Mouse (Mus musculus) ZHBTc4 (cell line): ENCODE measurements around the gene Vegfb.

Experiments used
- DNase-seq: peaks from one replicate; pipeline ENCODE4 v3.0.0-alpha.2; 2011; ENCODE audit warnings: low read depth, low spot score

Vegfb gene

DNA sequence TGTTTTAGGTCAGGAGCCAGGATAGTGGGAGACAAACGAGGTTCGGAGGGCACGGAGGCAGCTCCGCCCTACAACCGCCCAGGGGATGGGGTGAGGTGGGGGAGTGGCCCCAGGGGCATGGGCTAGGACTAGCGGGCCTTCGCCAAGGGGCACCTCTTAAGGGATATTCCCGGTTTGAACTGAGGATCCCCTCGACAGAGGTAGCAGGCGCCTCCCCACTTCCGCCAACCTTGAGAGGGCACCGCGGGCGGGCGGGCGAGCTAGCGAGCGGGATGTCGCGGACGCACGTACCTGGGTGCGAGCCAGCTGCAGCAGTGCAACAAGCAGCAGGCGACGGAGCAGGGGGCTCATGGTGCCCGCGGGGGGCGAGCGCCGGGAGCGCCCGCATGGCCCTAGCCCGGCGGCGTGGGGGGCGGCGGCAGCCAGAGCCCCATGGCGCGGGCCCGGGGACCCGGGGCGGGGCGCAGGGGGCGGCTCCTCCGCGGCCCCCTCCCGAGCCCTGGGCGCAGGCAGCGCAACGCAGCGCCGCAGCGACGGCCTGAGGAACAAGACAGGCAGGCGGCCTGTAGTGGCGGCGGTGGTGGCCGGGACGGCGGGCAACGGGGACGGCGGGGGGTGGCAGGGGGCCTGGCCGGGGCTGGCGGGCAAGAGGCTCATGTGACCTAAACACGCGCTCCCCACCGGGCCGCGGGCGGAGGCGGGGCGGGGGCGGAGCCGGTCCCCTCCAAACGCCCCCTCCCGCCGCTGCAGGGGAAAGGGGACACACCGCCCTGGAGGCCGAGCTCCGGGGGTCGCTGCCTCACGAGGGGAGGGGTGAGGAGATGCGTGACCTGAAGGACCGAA, at the start of gene Vegfb:
Gene Vegfb (minus strand): TSS at position 591 of the 843 bp plus-strand sequence.
- DNase-seq: peak; percentile 58

DNA sequence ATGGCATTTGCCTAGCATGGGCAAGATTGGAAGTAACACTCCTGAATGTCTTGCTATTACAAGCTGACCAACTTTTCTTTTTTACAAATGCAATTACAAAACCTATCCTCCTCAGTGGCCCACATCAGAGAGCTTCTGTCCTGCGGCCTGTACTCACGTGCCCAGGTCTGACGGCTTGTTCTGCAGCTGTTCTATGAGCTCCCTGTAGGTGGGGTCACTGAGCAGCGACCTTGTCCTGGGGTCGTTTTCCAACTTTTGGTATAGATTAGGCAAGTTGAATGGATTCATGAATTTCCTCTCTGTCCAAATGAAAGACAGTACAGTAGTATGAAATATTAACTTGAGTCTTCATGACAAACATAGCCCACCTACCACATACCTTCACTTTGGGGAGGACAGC, 46.6 kb upstream of the Vegfb start:
- peak; percentile 65 for DNase-seq

DNA sequence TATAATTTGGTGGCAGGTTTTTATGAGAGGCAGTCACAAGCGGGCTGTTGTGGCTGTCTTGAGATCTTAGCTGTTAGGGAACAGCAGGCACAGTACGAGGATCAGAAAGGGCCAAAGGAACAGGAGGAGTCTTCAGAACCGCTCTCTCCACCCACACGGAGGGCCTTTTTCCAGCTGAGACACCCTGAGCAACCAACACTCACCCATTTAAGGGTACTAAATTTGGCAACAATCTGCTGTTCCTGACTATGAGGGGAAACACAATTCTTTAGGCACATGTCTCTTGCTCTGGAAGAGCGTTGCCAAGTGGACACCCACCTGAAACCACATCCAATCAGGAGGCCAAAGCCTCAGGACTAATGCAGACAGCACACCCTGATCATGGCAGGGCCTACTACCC, 42.1 kb upstream of the Vegfb start:
- DNase-seq: no peak

DNA sequence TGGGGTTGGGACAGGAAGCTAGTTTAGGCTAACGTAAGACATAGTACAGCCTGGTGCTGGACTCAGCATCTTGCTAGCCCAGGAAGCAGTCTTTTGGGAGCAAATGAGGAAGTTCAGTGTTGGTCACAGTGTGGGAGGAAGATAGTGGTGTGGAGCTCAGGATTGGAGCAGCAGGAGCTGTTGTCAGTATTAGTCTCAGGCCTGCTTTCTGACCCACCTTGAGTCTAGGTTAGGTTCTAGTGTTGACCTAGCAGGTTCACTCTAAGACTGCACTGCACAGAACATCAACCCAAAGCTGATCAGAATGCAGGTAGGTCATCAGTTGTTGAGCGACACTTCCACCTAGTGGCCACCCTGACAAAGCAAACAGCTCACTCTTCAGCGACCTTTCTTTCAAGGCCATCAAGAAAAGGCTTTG, 32.8 kb upstream of the Vegfb start:
- DNase-seq: peak; percentile 83

DNA sequence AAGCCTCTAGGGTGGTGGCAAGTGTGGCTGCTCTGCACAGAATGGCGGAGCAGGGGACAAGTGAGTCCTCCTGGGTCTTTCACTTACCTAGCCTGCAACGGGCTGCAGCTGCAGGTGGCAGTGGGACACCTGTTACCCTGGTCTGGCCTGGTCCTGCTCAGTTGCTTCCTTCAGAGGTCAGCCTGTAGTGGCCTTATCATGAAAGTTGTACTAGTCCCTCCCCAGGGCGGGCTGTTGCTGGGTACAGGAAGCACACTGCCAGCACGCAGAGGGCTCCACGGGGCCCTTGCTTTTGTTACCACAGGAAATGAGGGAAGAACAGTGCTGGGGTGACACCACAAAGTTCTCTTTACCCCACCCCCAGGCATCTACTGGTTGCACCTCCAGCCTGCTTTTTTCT, 31.7 kb upstream of the Vegfb start, which contains the start of gene Fermt3:
Gene Fermt3 (minus strand): TSS at position 279 of the 400 bp plus-strand sequence.
- DNase-seq: no peak

DNA sequence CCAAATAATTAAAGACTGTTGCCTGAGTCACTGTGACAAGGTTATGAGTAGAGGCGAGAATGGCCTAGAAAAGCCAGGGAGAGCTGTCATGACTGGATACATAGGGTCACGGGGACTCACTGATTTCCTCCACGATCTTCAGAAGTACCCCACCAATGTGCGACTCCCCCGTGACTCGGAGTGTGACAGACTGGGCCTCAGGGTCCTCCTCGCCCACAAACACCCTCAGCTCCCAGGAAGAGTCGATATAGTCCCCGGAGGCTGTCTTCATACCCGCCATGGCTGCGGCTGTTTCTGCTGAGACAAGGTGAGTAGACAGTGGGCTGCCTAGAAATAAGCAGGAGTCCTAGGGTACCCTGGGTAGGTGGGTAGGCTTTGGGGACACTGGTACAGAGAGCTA, 31.1 kb upstream of the Vegfb start:
- no peak for DNase-seq

DNA sequence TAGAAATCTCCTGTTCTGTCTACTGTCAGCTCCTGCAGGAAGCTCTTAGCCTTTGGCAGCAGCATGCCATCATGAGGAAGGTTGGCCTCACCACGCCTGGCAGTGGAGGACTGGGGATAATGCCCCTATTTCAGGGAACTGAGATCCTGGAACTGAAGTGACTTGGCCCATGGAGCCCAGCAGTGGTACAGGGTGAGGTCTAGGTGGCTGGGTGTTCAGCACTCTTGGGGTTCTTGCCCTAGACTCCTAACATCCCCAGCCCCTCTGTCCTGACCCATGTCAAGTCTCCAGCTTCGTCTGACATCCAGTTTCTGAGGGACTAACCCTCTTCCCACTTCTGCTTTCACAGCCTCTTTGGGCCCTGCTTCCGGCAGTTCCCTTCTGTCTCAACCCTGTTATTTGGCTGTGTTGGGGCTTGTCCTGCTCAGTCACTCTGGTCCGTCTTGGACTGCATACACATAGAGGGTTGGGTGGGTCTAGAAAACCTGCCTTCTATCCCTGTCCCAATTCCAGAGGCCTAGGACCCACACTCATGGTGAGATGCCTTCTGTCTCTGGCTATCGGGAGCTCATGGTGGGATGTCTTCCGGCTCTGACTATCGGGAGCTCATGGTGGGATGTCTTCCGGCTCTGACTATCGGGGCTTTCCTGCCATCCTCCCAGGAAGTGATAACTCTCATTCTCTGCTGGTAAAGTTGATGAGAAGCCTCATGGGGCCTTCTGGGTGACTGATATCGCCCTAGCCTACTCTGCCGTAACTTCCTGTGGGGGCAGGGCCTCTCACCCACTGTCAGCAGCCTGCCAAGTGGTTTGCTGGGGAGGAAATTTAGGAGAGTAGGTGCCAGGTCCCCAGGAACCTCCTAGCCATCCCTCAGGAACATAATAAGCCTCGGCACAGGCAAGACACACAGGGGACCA, 30.3 kb upstream of the Vegfb start:
- DNase-seq: no peak

DNA sequence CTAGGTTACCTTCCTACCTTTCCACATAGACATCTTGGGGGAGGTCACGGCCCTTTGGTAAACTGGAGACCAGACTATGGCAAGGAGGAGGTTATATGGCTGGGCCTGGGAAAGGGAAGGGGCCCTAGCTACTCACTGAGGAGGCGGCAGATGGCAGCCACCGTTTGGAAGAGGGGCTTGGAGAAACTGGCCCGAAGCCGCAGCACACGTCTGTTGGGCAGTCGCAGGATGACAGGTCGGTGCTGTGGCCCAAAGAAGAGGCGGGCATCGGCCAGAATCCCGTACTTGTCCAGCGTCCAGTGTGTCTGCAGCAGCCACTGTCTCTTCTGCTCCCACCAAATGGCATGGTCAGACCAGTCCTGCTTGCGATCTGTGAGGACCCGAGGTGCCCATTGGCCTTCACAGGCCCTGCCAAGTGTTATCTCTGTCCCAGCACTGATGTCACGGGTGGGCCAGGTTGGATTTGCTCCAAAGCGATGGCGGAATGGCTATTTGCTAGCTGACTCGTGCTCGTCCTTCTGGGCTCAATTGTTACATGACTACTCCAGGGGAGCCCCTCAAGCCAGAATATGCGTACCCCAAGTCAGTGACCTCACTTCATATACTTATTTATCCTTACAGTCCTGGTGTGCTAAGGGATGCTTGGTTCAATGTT, 27.2 kb upstream of the Vegfb start:
- DNase-seq: no peak

DNA sequence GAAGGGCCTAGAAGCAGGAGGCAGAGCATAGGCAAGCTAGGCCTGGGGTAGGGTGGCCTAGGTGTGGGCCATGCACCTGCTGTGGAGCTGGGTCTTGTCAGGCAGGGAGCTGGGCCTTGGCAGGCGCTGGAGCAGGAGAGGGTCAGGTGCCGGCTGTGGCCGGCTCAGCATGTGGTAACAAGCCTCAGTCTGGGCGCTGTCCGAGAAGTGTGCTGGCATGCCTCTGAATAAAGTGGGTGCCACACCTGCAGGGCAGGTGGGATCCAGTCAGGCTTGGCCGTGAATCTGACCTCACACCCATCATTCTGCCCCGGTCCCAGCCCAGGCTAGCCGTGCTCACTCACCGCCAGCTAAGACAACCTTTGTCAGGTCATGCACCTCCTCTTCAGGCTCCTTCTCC, 26.5 kb upstream of the Vegfb start:
- DNase-seq: no peak

DNA sequence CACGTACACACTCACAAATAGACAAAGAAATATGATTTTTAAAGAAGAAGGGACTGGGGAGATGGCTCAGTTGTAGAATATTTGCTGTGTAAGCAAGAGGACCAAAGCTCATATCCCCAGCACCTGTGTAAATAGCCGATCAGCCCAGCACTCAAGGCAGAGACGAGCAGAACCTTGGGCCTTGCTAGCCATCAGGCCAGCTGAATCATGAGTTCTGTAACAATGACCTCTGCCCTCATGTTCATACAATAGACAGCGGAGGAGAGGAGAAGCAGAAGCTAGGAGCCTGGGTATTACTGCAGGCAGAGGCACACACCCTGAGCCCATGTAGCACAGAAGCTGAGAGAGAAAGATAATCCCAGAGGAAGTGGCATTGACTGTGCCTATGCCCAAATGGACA, 25.0 kb upstream of the Vegfb start:
- no peak for DNase-seq

DNA sequence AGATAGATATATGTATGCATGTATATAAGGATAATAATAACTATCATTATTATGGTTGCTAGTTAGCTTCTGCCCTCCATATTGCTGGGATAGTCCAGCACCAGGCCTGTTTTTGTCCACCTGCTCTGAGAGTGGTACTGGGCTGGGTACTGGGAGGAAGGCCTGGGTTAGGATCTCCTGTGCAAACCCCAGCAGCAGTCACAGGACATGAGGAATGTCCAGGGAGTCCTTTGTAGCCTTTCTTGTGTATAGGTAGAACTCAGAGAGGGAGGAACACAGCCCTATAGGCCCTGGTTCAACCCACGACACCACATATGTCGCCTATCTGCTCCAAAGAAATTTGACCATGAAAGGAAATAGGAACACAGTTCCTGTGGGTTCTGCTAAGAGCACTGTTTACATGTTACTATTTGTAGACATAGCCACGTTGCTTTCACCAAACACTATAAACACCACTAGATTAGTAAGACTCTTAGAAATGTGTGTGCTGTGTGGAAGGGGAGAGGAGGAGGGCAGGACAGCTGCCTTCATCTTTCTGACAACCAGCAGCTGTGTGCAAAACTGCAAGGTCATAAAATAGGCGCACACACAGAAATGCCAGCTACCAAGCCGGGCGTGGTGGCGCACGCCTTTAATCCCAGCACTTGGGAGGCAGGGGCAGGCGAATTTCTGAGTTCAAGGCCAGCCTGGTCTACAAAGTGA, 19.6 kb upstream of the Vegfb start:
- no peak for DNase-seq

DNA sequence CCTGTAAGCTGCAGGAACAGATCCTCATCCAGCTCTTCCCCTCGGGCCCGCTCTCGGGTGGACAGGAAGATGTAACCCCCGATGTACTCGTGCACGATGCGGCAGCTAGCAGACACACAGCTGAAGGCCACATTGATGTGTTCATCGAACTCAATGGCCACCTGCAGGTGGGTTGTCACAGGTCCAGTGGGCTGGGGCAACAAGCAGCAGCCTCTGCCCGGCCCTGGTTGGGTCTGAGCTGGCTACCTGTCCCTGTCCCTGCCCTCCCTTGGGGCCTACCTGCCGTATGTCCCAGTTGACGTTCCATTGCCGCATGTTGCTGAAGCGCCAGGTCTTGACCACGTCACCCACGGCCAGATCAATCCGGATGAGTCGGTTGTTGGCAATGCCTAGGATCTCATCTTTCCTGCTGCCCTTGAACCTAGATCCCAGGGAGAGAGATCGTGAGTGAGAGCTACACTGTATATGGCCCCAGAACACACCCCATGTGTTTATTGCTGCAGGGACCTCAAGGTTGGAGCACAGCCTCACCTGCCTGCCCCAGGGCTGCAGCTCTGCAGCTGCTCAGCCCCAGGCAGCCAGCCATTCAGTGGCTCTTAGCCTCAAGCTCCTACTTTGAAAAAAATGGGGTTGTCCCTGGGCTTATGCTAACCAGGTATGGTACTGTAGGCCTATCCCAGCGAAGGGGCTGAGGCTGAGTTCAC, 12.1 kb upstream of the Vegfb start:
- peak; percentile 56 for DNase-seq

DNA sequence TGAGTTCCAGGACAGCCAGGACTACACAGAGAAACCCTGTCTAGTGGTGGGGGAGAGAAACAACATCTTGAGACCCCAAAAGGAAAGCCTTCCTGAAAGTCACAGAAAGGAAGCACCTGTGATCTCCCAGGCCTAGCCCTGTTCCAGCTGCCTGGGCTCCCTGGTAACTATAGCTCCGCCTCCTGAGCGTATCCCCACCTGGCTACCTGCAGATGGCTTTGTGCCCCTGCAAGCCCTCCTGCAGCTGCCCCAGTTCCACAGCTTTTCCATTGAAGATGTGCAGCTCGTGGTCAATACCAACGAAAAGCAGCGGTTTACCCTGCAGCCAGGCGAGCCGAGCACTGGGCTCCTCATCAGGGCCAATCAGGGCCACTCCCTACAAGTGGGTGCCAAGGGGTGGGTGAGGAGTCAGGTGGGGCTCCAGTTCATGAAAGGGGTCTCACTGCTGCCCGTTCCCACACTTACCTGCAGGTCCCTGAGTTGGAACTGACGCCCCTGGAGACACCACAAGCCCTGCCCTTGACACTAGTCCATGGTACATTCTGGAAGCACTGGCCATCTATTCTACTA, 10.4 kb upstream of the Vegfb start:
- no peak for DNase-seq

DNA sequence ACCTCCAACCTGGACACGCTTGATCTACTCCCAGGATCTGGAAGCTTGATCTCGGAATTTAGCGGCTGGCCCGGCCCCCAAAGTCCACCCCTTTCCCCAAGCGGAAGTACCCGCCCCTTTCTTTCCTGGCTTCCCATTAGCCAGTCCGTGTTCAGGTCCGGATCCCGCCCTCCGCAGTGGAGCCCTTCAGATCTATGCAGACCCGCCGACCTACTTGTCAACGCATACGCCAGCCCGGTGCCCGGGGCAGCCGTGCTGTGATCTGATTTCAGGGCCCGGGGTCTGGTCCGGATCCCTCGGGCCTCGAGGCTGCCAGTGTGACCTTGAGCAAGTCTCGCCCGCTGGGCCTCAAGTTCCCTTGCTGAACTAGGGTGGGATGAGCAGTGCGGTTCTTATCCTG, 8.6 kb upstream of the Vegfb start, which contains the start of the genes Nudt22 and Trpt1:
Gene Nudt22 (minus strand): TSS at position 112 of the 400 bp plus-strand sequence.
Gene Trpt1 (plus strand): TSS at position 126 of the 400 bp plus-strand sequence.
- DNase-seq: peak; percentile 96

DNA sequence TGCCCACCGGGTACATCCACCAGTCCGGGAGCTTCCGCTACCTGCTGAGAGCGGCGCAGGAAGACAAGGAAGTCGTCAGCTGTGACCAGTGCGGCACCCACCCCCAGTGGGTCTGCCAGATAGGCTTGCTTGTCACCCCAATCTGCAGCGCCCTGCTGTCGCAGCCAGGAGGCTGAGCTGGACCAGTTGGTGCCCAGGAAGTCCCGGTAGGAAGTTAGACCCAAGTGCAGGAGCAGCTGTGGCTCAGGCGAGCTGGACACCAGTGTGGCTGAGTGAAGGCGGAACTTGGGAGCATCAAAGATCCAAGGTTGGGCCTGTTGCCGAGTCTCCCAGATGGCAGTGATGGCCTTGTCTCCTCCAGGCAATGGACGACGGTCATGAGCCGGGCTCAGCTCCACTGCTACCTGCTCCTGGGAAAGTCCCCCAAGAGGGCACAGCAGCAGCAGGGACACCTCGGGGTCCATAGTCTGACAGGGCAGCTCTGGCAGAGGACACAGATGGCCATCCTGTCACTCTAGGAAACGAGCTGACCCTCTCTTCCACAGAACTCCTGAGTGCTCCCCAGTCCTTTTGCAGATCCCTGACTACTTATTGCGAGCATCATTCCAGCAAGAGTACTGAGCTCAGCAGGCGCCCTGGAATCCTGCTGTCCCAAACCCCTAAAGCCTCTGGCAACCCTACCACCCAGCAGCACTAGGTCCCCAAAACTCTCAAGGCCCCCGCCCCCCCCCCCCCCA, 8.0 kb upstream of the Vegfb start:
- no peak for DNase-seq

DNA sequence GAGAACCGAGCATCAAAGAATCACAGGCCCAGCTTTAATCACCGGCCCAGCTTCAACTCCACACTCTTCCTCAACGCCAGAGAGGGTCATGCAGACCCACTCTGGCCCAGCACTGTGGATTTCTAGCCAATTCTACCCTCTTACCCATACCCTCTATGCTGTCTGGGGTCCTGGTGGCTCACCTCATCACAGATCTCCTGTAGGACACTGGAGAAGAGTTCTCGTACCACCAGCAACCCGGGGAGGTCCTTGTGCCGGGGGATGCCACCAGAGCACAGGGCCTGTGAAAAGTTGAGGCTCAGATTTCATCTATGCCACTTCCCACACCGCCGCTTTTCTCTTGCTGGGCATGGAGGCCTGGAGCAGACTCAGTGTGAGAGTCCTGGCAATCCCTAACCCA, 7.0 kb upstream of the Vegfb start:
- DNase-seq: no peak

DNA sequence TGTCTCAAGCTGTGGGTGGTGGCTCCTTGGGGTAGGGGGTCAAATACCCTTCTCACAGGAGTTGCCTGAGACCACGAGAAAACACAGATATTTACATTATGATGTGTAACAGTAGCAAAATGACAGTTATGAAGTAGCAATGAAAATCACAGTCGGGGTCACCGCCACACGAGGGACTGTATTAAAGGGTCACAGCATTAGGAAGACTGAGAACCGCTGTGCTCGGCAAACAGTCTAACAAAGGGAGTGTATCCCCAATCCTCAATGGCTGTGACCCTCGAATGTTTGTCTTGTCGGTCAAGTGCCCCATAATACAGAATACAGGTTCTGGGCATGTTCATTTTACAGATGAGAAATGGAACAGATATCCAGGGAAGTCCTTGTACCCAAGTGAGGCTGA, 6.6 kb upstream of the Vegfb start:
- DNase-seq: no peak

DNA sequence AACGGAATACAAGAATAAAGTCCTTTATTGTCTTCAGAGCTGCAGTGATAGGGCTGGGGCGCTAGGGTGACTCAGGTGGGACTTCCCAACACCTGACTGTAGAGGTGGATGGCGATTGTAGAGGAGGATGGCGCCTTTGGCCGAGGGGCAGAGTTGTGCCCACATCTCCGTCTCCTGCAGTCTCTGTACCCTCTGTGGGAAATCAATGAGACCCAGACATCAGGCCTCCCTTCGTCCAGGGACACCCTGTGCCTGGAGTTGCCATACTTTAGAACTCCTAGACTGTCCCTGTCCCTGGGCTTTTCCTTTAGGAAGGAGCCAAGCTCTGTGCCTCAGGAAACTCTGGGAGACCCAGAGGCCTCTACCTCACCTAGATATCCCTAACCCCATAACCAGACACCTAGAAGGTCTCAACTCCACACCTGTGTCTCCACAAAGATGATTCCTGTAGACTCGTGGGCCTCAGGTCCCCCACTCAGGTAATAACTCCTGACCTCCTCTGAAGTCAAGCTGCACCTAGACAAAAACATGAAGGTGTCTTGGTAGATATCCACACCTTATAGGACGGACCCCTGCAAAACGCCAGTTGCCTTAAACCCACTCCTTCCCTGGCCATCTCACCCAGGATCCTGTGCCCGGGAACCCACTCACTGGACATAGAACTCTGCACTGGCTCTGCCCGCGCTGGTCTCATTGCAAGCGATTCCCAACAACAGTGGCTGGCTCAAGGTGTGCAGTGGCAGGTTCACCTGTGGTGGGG, 5.7 kb upstream of the Vegfb start:
- DNase-seq: no peak
